Mouse (Mus musculus): ENCODE measurements around the gene 1700016K19Rik. TPM values are rescaled to one million over a fixed set of nuclear protein-coding genes. Genes with fewer than 3 reads are reported as not detected.

1700016K19Rik gene
- polyA plus RNA-seq, 1 experiment from 2014 or later = 1.6 TPM

- WGBS = 74% methylated on average over 4 of the region's 4 CpGs
- no peak for TF ChIP-seq CTCF (IDR thresholded peaks at IDR 0.05; ENCODE audit: low read depth)
- ATAC-seq (ENCODE audit: insufficient read depth) = no peak
These were observed 20.2 kb downstream of the 1700016K19Rik start for GRCm38 (mm10) chr11:76019879-76020278.

GRCm38 (mm10) chr11:76020916-76021315, 21.2 kb downstream of the 1700016K19Rik start:
- Histone ChIP-seq H3K4me3 (ENCODE audit: low read depth, low read length) (no peak overlapping the region), H3K9me3 (ENCODE audit: low read depth, low read length) (no peaks in the 10 kb centered on the region), H3K4me2 (no peak overlapping the region), H3K9ac (no peak overlapping the region), H3K27ac (ENCODE audit: low read depth) (no peak overlapping the region), H3K4me1 (ENCODE audit: insufficient read depth) (peaks cover 10% of the 10 kb centered on the region; the same call in 1 of the 2 replicates), H3K27me3 (ENCODE audit: insufficient read depth, low read length) (no peaks in the 10 kb centered on the region), H3K36me3 (ENCODE audit: insufficient read depth) (peaks cover 41% of the 10 kb centered on the region)
- no peak for ATAC-seq (ENCODE audit: insufficient read depth)
- TF ChIP-seq CTCF (IDR thresholded peaks at IDR 0.05; ENCODE audit: low read depth) = no peak
- WGBS = 74% methylated on average over 9 of the region's 9 CpGs
- no peak for DNase-seq

More at GRCm38 (mm10) chr11:76019879-76020278, 20.2 kb downstream of the 1700016K19Rik start:
- DNase-seq = no peak
- no peaks in the 10 kb centered on the region for H3K27me3 ChIP-seq (ENCODE audit: insufficient read depth, low read length)
- H3K4me2 ChIP-seq = no peak overlapping the region
- H3K27ac ChIP-seq (ENCODE audit: low read depth) = no peak overlapping the region
- H3K9ac ChIP-seq = no peak overlapping the region
- H3K36me3 ChIP-seq (ENCODE audit: insufficient read depth) = peaks cover 41% of the 10 kb centered on the region
- H3K4me1 ChIP-seq (ENCODE audit: insufficient read depth) = no peaks in the 10 kb centered on the region
- H3K4me3 ChIP-seq (ENCODE audit: low read depth, low read length) = no peak overlapping the region
- H3K9me3 ChIP-seq (ENCODE audit: low read depth, low read length) = no peaks in the 10 kb centered on the region

GRCm38 (mm10) chr11:76025080-76025583, 25.4 kb downstream of the 1700016K19Rik start:
- 59% methylated on average over 7 of the region's 7 CpGs for whole genome bisulfite sequencing
- Histone ChIP-seq H3K36me3 (ENCODE audit: insufficient read depth) (peaks cover 31% of the 10 kb centered on the region), H3K27me3 (ENCODE audit: insufficient read depth, low read length) (no peaks in the 10 kb centered on the region), H3K9me3 (ENCODE audit: low read depth, low read length) (no peaks in the 10 kb centered on the region), H3K27ac (ENCODE audit: low read depth) (no peak overlapping the region), H3K4me2 (peak overlapping the region; percentile 79), H3K4me3 (ENCODE audit: low read depth, low read length) (no peak overlapping the region), H3K9ac (no peak overlapping the region), H3K4me1 (ENCODE audit: insufficient read depth) (peaks cover 18% of the 10 kb centered on the region; the same call in 1 of the 2 replicates)
- no peak for ATAC-seq (ENCODE audit: insufficient read depth)
- no peak for DNase-seq
- TF ChIP-seq CTCF (IDR thresholded peaks at IDR 0.05; ENCODE audit: low read depth) = no peak

GRCm38 (mm10) chr11:76026527-76027138, 26.9 kb downstream of the 1700016K19Rik start:
- no peak for TF ChIP-seq CTCF (IDR thresholded peaks at IDR 0.05; ENCODE audit: low read depth)
- WGBS = 6% methylated on average over 14 of the region's 14 CpGs
- Histone ChIP-seq H3K9ac (peak overlapping the region; percentile 84), H3K4me1 (ENCODE audit: insufficient read depth) (peaks cover 18% of the 10 kb centered on the region; the same call in 1 of the 2 replicates), H3K4me3 (ENCODE audit: low read depth, low read length) (peak overlapping the region; percentile 85), H3K36me3 (ENCODE audit: insufficient read depth) (peaks cover 27% of the 10 kb centered on the region), H3K27me3 (ENCODE audit: insufficient read depth, low read length) (no peaks in the 10 kb centered on the region), H3K4me2 (peak overlapping the region; percentile 79), H3K27ac (ENCODE audit: low read depth) (peak overlapping the region; percentile 87), H3K9me3 (ENCODE audit: low read depth, low read length) (no peaks in the 10 kb centered on the region)
- ATAC-seq (ENCODE audit: insufficient read depth) (no peak), DNase-seq (no peak)

- Histone ChIP-seq H3K4me1 (ENCODE audit: insufficient read depth) (peaks cover 18% of the 10 kb centered on the region; the same call in 1 of the 2 replicates), H3K9ac (peak within 1 kb of the TSS; percentile 84), H3K27me3 (ENCODE audit: insufficient read depth, low read length) (no peaks in the 10 kb centered on the region), H3K9me3 (ENCODE audit: low read depth, low read length) (no peaks in the 10 kb centered on the region), H3K36me3 (ENCODE audit: insufficient read depth) (peaks cover 22% of the 10 kb centered on the region), H3K4me2 (peak within 1 kb of the TSS; percentile 79), H3K4me3 (ENCODE audit: low read depth, low read length) (peak within 1 kb of the TSS; percentile 85), H3K27ac (ENCODE audit: low read depth) (peak within 1 kb of the TSS; percentile 87)
- peak; percentile 96 for DNase-seq
- WGBS = under 1% methylated on average over 99 of the region's 112 CpGs
- TF ChIP-seq CTCF (IDR thresholded peaks at IDR 0.05; ENCODE audit: low read depth) = no peak
- peak; percentile 92 for ATAC-seq (ENCODE audit: insufficient read depth)
These were observed 27.7 kb downstream of the 1700016K19Rik start, which contains the start of gene Rflnb for GRCm38 (mm10) chr11:76027139-76028071. Gene Rflnb (minus strand): TSS chr11:76027782.

- Histone ChIP-seq H3K9me3 (ENCODE audit: low read depth, low read length) (no peaks in the 10 kb centered on the region), H3K4me2 (peak overlapping the region; percentile 79), H3K36me3 (ENCODE audit: insufficient read depth) (peaks cover 15% of the 10 kb centered on the region), H3K4me3 (ENCODE audit: low read depth, low read length) (peak overlapping the region; percentile 85), H3K9ac (peak overlapping the region; percentile 84), H3K4me1 (ENCODE audit: insufficient read depth) (peaks cover 18% of the 10 kb centered on the region; the same call in 1 of the 2 replicates), H3K27me3 (ENCODE audit: insufficient read depth, low read length) (no peaks in the 10 kb centered on the region), H3K27ac (ENCODE audit: low read depth) (peak overlapping the region; percentile 87)
- no peak for TF ChIP-seq CTCF (IDR thresholded peaks at IDR 0.05; ENCODE audit: low read depth)
- ATAC-seq (ENCODE audit: insufficient read depth) (peak; percentile 54; the same call in 1 of the 2 replicates), DNase-seq (peak; percentile 57)
- WGBS = 2% methylated on average over 12 of the region's 14 CpGs
These were observed 28.4 kb downstream of the 1700016K19Rik start for GRCm38 (mm10) chr11:76028072-76028465.

Measured in lung, embryonic 14.5 days (tissue).